Mouse (Mus musculus) stomach, postnatal 0 days (tissue): ENCODE measurements at regions not wholly inside any gene's neighbourhood (a gene's known extent, or its start where the extent isn't known, plus 50 kb on each side); places are given as distances from the start of the nearest gene placed in this dataset.

Source experiments
- ATAC-seq: fragments of 200-750 bp; cut with Nextera tagmentation; 2 replicates; pipeline ENCODE4 v1.8.0; 2017; ENCODE audit not compliant: low FRiP score, low TSS enrichment
- DNase-seq: peaks from one replicate; pipeline ENCODE4 v3.0.0-alpha.2; 2016; ENCODE audit warnings: low spot score
- H3K27ac ChIP-seq: fragments of 300-500 bp; sonication (generic); replicated peaks from 2 replicates; pipeline ENCODE4 v1.5.1; 2014; ENCODE audit warnings: mild to moderate bottlenecking, control low read depth
- H3K27me3 ChIP-seq: fragments of 300-500 bp; sonication (generic); 2 replicates; pipeline ENCODE4 v1.6.1; 2014; ENCODE audit warnings: low read length; ENCODE audit not compliant: control insufficient read depth, insufficient read depth
- H3K36me3 ChIP-seq: fragments of 300-500 bp; sonication (generic); 2 replicates; pipeline ENCODE4 v1.6.1; 2014; ENCODE audit warnings: low read length, mixed read lengths; ENCODE audit not compliant: control insufficient read depth, insufficient read depth
- H3K4me1 ChIP-seq: fragments of 300-500 bp; sonication (generic); replicated peaks from 2 replicates; pipeline ENCODE4 v1.6.1; 2014; ENCODE audit warnings: antibody characterized with exemption; ENCODE audit not compliant: control insufficient read depth, insufficient read depth
- H3K4me2 ChIP-seq: fragments of 300-500 bp; sonication (generic); replicated peaks from 2 replicates; pipeline ENCODE4 v1.6.1; 2014; ENCODE audit warnings: low read depth, mild to moderate bottlenecking, control low read depth, moderate library complexity
- H3K4me3 ChIP-seq: fragments of 300-500 bp; sonication (generic); 2 replicates; pipeline ENCODE4 v1.5.1; 2014; ENCODE audit warnings: low read depth, low read length, control low read depth
- H3K9ac ChIP-seq: fragments of 300-500 bp; sonication (generic); 2 replicates; pipeline ENCODE4 v1.6.1; 2014; ENCODE audit warnings: mild to moderate bottlenecking, low read length, control low read depth, mixed read lengths
- H3K9me3 ChIP-seq: fragments of 300-500 bp; sonication (generic); 2 replicates; pipeline ENCODE4 v1.6.1; 2016; ENCODE audit warnings: low read length; ENCODE audit not compliant: control insufficient read depth
- CTCF ChIP-seq: IDR thresholded peaks from 2 replicates; pipeline ENCODE4 v1.5.1; 2016; ENCODE audit warnings: antibody characterized with exemption, low read depth, mild to moderate bottlenecking, moderate library complexity
- EP300 ChIP-seq: optimal IDR thresholded peaks from 2 replicates; pipeline ENCODE3; 2016; ENCODE audit warnings: antibody characterized with exemption
- WGBS: fragments of 180-500 bp; shearing (Covaris S2); extraction: QIAGEN DNeasy Blood & Tissue Kit; methylation state at CpG from one replicate; pipeline ENCODE4 v1.1.7; 2014; 5-methylcytosine and 5-hydroxymethylcytosine counted together

DNA sequence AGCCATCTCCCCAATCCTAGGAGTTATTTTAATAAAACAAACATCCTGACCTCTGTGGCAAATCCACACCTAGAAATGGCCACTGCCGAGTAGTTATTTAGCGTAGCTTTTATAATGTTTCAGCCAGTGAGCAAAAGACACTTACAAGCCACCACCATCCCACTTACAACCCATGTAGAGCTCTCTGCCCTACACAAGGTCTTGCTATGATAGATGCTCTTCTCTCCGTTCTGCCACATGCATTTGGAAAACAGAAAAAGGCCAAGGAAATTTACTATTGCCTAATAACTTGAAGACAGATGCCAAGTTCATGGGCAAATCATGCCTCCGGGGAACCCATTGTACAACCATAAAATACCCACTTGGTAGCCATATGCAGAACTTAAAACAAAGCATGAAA lies 296.5 kb downstream of the Maf start:
- no peaks in the 10 kb centered on the region for H3K36me3 ChIP-seq
- no peak for TF ChIP-seq CTCF
- no peak for TF ChIP-seq EP300
- ATAC-seq = no peak
- H3K4me3 ChIP-seq = no peak overlapping the region
- H3K9me3 ChIP-seq = no peaks in the 10 kb centered on the region
- H3K4me2 ChIP-seq = no peak overlapping the region
- no peaks in the 10 kb centered on the region for H3K4me1 ChIP-seq
- no peak overlapping the region for H3K27ac ChIP-seq
- DNase-seq = no peak
- H3K27me3 ChIP-seq = no peaks in the 10 kb centered on the region; the same call in 1 of the 2 replicates
- 93% methylated on average over 4 of the region's 4 CpGs for WGBS
- H3K9ac ChIP-seq = no peak overlapping the region

DNA sequence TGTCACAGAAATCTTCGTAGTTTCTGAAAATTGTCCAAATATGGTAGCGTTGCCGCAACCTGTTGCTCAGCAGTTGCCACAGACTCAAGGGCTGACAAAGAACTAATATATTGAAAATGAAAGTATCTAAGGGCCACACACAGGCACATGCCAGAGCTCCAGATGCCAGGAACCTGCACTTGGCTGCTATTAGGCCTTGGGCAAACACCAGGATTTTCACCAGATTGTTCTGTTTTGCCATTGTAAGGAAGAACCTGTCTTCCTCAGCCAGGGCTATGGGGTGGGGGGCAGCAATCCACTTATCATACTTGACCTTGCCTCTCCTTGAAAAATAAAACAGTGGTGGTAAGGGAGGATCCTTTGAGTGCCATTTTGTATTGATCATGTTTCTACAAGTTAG lies 297.4 kb downstream of the Maf start:
- Histone ChIP-seq H3K4me1 (no peaks in the 10 kb centered on the region), H3K4me3 (no peak overlapping the region), H3K4me2 (no peak overlapping the region), H3K36me3 (no peaks in the 10 kb centered on the region), H3K27ac (no peak overlapping the region), H3K9ac (no peak overlapping the region), H3K27me3 (no peaks in the 10 kb centered on the region; the same call in 1 of the 2 replicates), H3K9me3 (no peaks in the 10 kb centered on the region)
- 97% methylated on average over 3 of the region's 3 CpGs for WGBS
- DNase-seq = no peak
- TF ChIP-seq EP300 (no peak), CTCF (no peak)
- ATAC-seq = no peak

DNA sequence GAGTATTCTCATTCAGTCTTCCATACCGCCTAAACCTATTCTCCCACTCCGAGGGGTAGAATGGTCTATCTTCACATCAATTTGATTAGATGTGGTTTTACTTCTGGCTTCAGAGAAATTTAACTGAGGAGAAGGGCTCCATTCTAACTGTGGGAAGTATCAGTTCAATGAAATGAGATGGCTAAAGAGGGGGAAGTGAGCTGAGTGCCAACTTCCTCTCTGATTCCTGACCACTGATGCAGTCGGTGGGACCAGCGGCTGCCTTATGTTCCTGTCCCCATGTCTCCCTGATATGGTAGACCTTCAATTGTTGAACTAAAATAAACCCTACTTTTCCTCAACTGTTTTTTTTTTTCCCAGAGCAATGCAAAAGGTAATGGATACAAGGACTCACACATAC lies 300.1 kb downstream of the Maf start:
- TF ChIP-seq EP300 (no peak), CTCF (no peak)
- no peak overlapping the region for H3K4me3 ChIP-seq
- no peak overlapping the region for H3K4me2 ChIP-seq
- no peaks in the 10 kb centered on the region for H3K9me3 ChIP-seq
- no peaks in the 10 kb centered on the region for H3K36me3 ChIP-seq
- DNase-seq (no peak), ATAC-seq (no peak)
- no peak overlapping the region for H3K9ac ChIP-seq
- WGBS = 84% methylated on average over 4 of the region's 4 CpGs
- H3K27ac ChIP-seq = no peak overlapping the region
- no peaks in the 10 kb centered on the region; the same call in 1 of the 2 replicates for H3K27me3 ChIP-seq
- no peaks in the 10 kb centered on the region for H3K4me1 ChIP-seq

DNA sequence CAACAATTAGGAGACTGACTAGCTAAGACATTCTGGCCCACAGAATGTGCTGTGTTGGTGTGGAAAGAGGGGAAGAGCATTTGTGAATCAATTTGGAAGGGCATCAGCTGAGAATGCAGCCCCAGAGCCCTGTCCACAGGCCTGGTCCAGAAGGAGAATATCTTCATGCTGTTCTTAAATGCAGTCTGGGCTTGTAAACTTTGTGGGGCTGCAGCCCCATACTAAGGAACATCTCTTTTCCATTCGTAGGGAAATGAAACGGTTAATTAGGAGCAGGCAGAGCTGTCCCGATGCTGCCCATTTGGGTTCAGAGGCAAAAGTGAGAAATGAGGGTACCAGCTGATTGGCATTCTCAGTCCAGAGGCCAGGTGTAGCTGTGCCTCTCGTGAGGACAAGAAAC lies 304.0 kb downstream of the Maf start:
- WGBS = 68% methylated on average over 4 of the region's 4 CpGs
- no peak overlapping the region for H3K9ac ChIP-seq
- H3K4me3 ChIP-seq = no peak overlapping the region
- H3K4me2 ChIP-seq = no peak overlapping the region
- DNase-seq = no peak
- ATAC-seq = no peak
- H3K27ac ChIP-seq = no peak overlapping the region
- no peaks in the 10 kb centered on the region for H3K9me3 ChIP-seq
- no peaks in the 10 kb centered on the region for H3K36me3 ChIP-seq
- H3K4me1 ChIP-seq = no peaks in the 10 kb centered on the region
- H3K27me3 ChIP-seq = no peaks in the 10 kb centered on the region; the same call in 1 of the 2 replicates
- no peak for TF ChIP-seq EP300
- TF ChIP-seq CTCF = no peak

DNA sequence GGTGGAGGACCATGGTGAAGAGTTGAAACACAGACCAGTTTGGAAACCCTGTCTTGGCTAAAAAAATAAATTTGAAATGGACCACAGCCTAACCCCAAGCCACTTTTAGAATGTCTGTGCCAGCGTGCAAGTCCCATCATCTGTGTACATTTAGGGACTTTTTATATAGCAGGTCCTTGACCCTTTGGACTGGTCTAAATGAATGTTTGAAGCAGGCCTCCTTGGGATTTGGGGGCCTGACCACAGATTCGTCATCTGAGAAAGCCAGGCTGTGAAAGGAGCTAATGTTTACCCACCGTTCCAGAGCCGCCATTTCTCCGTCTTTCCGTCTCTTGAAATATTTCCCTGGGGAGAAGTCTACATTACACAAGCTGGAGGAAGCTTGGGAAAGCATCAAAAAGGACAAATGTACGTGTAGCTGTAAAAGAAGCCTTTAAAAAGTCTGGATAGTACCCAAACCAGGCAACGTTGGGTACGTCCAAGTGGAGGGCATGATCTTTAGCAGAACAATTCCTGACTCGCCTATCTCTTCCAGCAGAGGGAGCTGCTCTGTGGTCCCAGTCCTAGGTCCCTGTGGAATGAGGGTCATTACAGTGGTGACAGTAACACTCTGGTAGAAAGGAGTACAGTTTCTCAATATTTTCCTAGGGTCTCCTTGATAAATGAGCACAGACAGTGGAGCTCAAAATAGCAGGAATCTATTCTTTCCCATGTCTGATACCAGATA lies 305.0 kb downstream of the Maf start:
- whole genome bisulfite sequencing = 48% methylated on average over 10 of the region's 10 CpGs
- Histone ChIP-seq H3K4me3 (no peak overlapping the region), H3K4me1 (no peaks in the 10 kb centered on the region), H3K36me3 (no peaks in the 10 kb centered on the region), H3K4me2 (no peak overlapping the region), H3K9ac (no peak overlapping the region), H3K27me3 (no peaks in the 10 kb centered on the region), H3K9me3 (no peaks in the 10 kb centered on the region), H3K27ac (no peak overlapping the region)
- TF ChIP-seq CTCF (peak; percentile 76), EP300 (no peak)
- no peak for ATAC-seq
- DNase-seq = peak; percentile 18
